Mouse (Mus musculus): Measurements from ENCODE around the gene Gm15262. TPM values are rescaled to one million over a fixed set of nuclear protein-coding genes. Genes with fewer than 3 reads are reported as not detected.

Gene Gm15262
- polyA plus RNA-seq, 1 experiment from 2014 or later: not detected

Other genes starting within 250 kb of the Gm15262 start
- 2.4 TPM in 2 replicates for gene Scml2, start 170.3 kb upstream of the Gm15262 start, polyA plus RNA-seq (2015; fragmentation: Nextera tagmentation; extraction: Ambion mirVana)